Mouse (Mus musculus): Measurements from ENCODE around the gene Irx5. TPM values are rescaled to one million over a fixed set of nuclear protein-coding genes. Genes with fewer than 3 reads are reported as not detected.

Gene Irx5
- polyA plus RNA-seq, 1 experiment from 2014 or later: 12.3 TPM

- H3K27me3 ChIP-seq: peaks cover 82% of the 10 kb centered on the region
- H3K36me3 ChIP-seq: no peaks in the 10 kb centered on the region
- H3K4me2 ChIP-seq: no peak overlapping the region
- WGBS: 37% methylated on average over 2 of the region's 2 CpGs
- H3K4me1 ChIP-seq (replicated peaks): peaks cover 5% of the 10 kb centered on the region; the same call in 1 of the 2 replicates
- no peak overlapping the region for H3K4me3 ChIP-seq (replicated peaks)
- ATAC-seq (ENCODE audit: insufficient number of reproducible peaks, insufficient read depth, low FRiP score, low TSS enrichment, low read depth): no peak
- H3K27ac ChIP-seq: no peak overlapping the region
- no peaks in the 10 kb centered on the region for H3K9me3 ChIP-seq
- H3K9ac ChIP-seq (replicated peaks): no peak overlapping the region
These were observed 23.1 kb downstream of the Irx5 start for GRCm38 (mm10) chr8:92380571-92380970.

- H3K9me3 ChIP-seq: no peaks in the 10 kb centered on the region
- WGBS: 78% methylated on average over 4 of the region's 4 CpGs
- H3K4me2 ChIP-seq: no peak overlapping the region
- no peak overlapping the region for H3K4me3 ChIP-seq (replicated peaks)
- no peak overlapping the region for H3K9ac ChIP-seq (replicated peaks)
- H3K27me3 ChIP-seq: peaks cover 42% of the 10 kb centered on the region
- no peak for ATAC-seq (ENCODE audit: insufficient number of reproducible peaks, insufficient read depth, low FRiP score, low TSS enrichment, low read depth)
- H3K4me1 ChIP-seq (replicated peaks): no peaks in the 10 kb centered on the region
- H3K36me3 ChIP-seq: no peaks in the 10 kb centered on the region
- H3K27ac ChIP-seq: no peak overlapping the region
These were observed 30.5 kb downstream of the Irx5 start for GRCm38 (mm10) chr8:92387893-92388292.

- Histone ChIP-seq H3K27me3 (peaks cover 5% of the 10 kb centered on the region; the same call in 1 of the 2 replicates), H3K27ac (no peak overlapping the region), H3K4me1 (replicated peaks) (no peaks in the 10 kb centered on the region), H3K4me2 (no peak overlapping the region), H3K36me3 (no peaks in the 10 kb centered on the region), H3K9me3 (no peaks in the 10 kb centered on the region), H3K9ac (replicated peaks) (no peak overlapping the region), H3K4me3 (replicated peaks) (no peak overlapping the region)
- WGBS: 77% methylated on average over 2 of the region's 2 CpGs
- no peak for ATAC-seq (ENCODE audit: insufficient number of reproducible peaks, insufficient read depth, low FRiP score, low TSS enrichment, low read depth)
These were observed 46.8 kb downstream of the Irx5 start for GRCm38 (mm10) chr8:92404218-92404617.

DNA sequence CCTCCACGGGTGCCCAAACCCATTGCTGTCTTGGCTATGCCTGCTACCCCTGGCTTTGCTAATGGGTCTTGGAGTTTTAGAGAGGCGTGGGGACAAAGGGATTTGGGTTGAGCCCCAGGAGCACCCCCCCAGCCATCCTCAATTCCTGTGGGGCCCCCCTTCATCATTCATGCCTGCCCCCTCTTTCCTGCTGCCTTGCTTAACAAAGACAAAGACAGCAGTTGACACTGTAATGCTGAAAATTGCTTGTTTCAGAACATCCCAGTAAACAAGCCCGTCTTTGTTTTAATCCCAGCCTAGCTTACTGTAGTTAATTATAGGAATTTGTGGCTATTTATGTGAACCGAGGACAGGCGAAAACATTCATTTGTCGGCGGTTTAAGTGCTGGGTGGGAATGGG is 50.7 kb downstream of the Irx5 start:
- H3K27ac ChIP-seq: no peak overlapping the region
- peaks cover 18% of the 10 kb centered on the region for H3K27me3 ChIP-seq
- ATAC-seq (ENCODE audit: insufficient number of reproducible peaks, insufficient read depth, low FRiP score, low TSS enrichment, low read depth): no peak
- 64% methylated on average over 7 of the region's 7 CpGs for WGBS
- no peaks in the 10 kb centered on the region for H3K9me3 ChIP-seq
- H3K4me2 ChIP-seq: no peak overlapping the region
- no peak overlapping the region for H3K4me3 ChIP-seq (replicated peaks)
- no peaks in the 10 kb centered on the region for H3K36me3 ChIP-seq
- H3K9ac ChIP-seq (replicated peaks): no peak overlapping the region
- H3K4me1 ChIP-seq (replicated peaks): no peaks in the 10 kb centered on the region

GRCm38 (mm10) chr8:92413583-92413982 is 56.2 kb downstream of the Irx5 start:
- H3K4me2 ChIP-seq: no peak overlapping the region
- H3K27me3 ChIP-seq: peaks cover 29% of the 10 kb centered on the region
- H3K9ac ChIP-seq (replicated peaks): no peak overlapping the region
- 73% methylated on average over 6 of the region's 6 CpGs for WGBS
- no peak overlapping the region for H3K4me3 ChIP-seq (replicated peaks)
- no peaks in the 10 kb centered on the region for H3K4me1 ChIP-seq (replicated peaks)
- H3K9me3 ChIP-seq: no peaks in the 10 kb centered on the region
- H3K36me3 ChIP-seq: no peaks in the 10 kb centered on the region
- no peak overlapping the region for H3K27ac ChIP-seq
- no peak for ATAC-seq (ENCODE audit: insufficient number of reproducible peaks, insufficient read depth, low FRiP score, low TSS enrichment, low read depth)

DNA sequence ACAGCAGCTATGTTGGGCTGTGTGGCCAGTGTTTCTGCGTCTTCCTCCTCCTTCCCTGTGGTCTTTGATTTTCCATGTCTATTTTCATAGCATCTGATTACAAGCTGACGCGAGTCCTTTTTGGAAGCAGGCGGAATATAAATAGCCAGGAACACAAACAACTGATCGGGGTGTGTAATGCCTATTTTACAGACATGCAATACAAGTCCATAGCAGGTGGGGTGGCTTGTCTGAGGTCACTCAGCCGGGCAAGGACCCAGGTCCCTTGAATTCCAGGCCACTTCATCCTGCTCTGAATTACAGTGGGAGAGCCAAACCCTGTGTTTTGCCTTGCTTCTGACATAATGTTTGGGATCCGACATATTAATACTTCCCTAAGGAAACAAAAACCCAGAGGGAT is 63.2 kb downstream of the Irx5 start:
- Histone ChIP-seq H3K36me3 (no peaks in the 10 kb centered on the region), H3K4me1 (replicated peaks) (no peaks in the 10 kb centered on the region), H3K9me3 (no peaks in the 10 kb centered on the region), H3K27me3 (peaks cover 21% of the 10 kb centered on the region), H3K4me3 (replicated peaks) (no peak overlapping the region), H3K27ac (no peak overlapping the region), H3K4me2 (no peak overlapping the region), H3K9ac (replicated peaks) (no peak overlapping the region)
- ATAC-seq (ENCODE audit: insufficient number of reproducible peaks, insufficient read depth, low FRiP score, low TSS enrichment, low read depth): no peak
- 91% methylated on average over 7 of the region's 7 CpGs for WGBS

All from limb, embryonic 12.5 days (tissue).